Mouse (Mus musculus) monocyte, adult 5-6 weeks (primary cell): Measurements from ENCODE around the gene Aff1. TPM values are rescaled to one million over a fixed set of nuclear protein-coding genes. Genes with fewer than 3 reads are reported as not detected.

ENCODE experiments used
- ATAC-seq: fragments of 153-309, 156-312 bp; replicated peaks from 2 replicates; pipeline ENCODE4 v1.8.0; 2017; ENCODE audit warnings: mild to moderate bottlenecking; ENCODE audit not compliant: low TSS enrichment, insufficient number of reproducible peaks, severe bottlenecking, poor library complexity, low FRiP score
- total RNA-seq: library from RNA; stranded (forward); fragments of 200-1000, 200-491, 200-594 nt; gene quantifications from 3 replicates; pipeline ENCODE4 v1.2.3, GENCODE M21; 2017

The Aff1 gene
- total RNA-seq, 1 experiment from 2014 or later = 31.2 TPM

DNA sequence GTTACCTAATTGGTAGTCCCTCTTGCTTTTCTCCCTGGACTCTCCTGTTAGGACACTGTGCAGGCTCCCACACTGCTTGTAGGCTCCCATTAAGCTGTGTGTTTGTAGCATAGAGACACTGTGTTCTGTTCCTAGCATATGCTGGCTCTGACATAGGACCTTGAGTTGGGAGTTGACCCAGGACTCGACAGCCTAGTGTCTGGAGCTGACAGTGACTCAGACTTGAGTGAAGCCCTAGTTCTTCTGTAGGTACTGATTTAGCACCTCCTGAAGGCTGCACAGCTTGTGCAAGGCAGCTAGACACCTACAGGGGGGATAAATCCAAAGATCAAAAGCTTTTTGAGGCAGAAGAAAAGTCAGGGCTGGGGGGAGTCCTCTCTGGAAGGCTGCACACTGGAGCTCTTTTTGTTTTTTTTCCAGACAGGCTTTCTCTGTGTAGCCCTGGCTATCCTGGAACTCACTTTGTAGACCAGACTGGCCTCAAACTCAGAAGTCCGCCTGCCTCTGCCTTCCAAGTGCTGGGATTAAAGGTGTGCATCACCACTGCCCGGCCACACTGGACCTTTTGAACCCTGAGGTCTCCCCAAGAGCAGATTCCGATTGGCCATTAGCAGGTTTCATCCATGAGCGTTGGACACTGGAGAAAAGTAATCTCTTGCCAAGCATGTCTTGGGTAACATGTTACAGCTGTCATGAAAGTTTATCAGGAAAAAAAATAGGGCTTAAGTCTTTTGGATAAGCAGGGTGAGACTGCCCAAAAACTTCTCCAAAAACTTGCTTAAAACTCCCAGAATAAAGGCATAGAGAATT is 48.1 kb downstream of the Aff1 start:
- no peak for ATAC-seq

GRCm38 (mm10) chr5:103740903-103741246 is 48.7 kb downstream of the Aff1 start:
- no peak for ATAC-seq

GRCm38 (mm10) chr5:103741443-103741842 is 49.3 kb downstream of the Aff1 start:
- ATAC-seq = no peak

GRCm38 (mm10) chr5:103741992-103742391 is 49.8 kb downstream of the Aff1 start:
- ATAC-seq = no peak

GRCm38 (mm10) chr5:103744531-103744930 is 52.4 kb downstream of the Aff1 start:
- ATAC-seq = peak; percentile 55

DNA sequence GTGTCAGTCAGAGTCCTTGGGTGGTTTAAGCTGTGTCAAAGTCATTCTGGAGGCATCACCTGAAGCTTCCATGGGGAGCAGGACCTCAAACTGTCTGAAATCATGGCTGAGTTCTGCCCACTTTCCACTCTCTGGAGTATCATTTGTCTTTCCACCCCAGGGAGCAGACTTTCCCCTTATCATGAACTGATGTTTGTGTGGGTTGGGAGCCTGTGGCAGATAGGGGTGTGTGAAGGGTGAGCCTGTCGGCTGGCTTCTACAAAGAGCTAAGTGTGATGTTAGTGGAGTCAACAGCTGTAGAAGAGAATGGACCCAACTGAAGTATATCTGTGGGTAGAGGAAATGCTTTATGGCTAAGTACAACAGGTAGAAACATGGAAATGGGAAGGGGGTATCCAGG is 53.5 kb downstream of the Aff1 start:
- no peak for ATAC-seq

- peak; percentile 40 for ATAC-seq
Measured at GRCm38 (mm10) chr5:103746561-103747085, 54.4 kb downstream of the Aff1 start.

GRCm38 (mm10) chr5:103747098-103747497 is 54.9 kb downstream of the Aff1 start:
- no peak for ATAC-seq

DNA sequence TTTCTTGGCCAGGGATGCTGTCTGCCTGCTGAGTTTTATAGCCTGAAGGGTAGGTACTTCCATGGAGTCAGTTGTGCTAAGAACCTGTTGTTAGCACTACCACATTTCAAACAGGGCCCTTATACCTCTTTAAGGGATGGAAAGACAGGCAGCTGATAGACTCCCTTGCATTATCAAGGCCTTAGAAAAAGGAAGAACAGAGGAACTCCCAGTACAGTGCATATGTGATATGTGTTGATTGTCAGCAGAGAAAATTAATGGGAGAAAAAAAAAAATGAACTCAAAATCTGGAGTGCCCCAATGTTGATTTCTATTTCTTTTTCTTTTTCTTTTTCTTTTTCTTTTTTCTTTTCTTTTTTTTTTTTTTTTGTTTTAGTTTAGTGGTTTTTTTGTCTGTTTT is 56.2 kb downstream of the Aff1 start:
- no peak for ATAC-seq

DNA sequence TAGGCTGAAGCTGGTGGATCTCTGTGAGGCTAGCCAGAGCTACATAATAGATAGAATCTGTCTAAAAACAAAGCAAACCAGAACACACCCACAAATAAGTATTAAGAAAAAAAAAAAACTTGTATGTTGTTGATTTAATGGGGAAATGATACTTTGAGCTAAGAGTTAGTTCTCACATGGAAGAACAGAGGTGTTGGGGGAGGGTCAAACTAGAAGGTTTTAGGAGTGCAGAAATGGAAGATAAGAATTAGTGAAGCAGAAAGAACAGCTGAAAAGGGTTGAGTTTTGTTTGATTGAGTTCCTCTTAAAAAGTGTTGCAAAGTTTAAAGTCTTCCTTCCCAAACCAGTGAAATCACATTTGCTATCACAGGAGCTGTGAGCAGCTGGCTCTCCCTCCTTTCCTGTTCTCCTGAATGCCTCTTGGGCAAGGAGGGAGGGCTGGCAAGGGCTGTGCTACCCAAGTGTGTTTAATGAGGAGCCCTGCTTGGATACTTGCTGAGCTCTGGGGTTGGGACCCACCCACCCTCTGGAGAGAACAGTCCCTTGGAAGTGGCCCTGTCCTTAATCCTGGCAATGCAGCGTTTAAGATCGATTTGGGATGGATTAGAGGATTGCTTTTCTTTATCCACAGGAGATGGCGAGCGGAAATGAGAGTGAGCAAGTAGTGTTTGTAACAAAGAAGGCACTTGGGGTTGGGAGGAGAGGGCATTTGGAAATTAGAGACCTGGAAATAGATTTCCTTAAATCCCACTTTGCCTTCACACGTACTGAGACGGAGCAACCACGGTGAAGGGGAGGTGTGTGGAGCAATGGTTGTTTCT is 57.5 kb downstream of the Aff1 start:
- ATAC-seq = no peak

DNA sequence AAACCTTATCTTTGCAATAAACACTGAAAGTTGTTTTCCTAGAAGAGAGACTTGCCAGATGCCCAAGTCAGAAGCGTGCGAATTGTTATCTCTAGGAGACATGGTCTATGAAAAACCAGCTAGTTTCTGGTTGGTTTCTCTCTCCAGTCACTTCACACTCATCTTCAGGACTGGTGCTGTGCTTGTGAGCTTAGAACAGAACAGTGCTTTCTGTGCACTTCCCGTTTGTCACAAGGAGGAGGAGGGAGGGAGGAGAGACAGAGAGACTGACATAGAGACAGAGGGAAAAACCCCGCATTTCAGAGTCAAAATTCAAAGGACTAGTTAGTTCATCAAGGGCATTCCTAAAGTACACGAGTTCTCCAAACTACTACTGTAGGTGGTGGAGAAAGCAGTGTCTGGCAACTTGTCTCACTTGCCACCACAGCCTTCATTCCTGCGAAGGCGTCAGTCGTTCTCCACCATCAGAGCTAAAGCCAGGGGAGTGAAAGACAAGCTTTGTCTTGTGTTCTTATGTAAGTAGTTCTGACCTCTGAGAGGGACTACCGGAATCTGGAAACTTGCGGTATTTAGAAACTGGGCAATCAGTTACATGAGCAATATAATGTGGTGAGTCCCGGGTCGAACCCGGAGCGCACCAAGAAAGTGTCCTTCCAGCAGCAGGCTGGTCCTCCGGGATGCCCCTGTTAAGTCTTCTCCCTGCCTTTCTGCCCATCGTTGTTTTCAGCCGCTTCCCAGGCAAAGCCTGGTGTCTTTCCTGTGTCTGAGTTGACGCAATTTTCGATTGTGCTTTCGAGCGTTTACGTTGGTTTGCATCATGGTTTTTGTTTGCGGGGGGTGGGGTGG is 60.7 kb downstream of the Aff1 start:
- peak; percentile 45 for ATAC-seq

- peak; percentile 76 for ATAC-seq
Measured at GRCm38 (mm10) chr5:103753511-103754329, 61.5 kb downstream of the Aff1 start.

GRCm38 (mm10) chr5:103754330-103755134 is 62.4 kb downstream of the Aff1 start:
- no peak for ATAC-seq

DNA sequence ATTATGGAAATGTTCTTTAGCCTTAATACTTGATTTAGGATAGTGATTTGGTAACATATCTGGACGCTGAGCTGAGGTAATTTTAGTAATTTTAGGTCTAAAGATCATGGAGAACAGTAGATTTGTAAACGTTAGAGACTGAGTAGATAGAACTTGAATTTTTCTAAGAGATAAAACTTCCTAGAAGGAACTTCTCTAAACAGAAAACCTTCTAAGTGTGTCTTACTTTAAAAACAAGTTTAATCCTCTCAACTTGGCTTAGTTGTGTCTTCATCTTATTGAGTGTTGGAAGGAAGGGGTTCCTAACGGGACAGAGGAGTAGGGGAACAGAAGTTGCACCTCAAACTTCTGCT is 62.9 kb downstream of the Aff1 start:
- ATAC-seq = no peak

DNA sequence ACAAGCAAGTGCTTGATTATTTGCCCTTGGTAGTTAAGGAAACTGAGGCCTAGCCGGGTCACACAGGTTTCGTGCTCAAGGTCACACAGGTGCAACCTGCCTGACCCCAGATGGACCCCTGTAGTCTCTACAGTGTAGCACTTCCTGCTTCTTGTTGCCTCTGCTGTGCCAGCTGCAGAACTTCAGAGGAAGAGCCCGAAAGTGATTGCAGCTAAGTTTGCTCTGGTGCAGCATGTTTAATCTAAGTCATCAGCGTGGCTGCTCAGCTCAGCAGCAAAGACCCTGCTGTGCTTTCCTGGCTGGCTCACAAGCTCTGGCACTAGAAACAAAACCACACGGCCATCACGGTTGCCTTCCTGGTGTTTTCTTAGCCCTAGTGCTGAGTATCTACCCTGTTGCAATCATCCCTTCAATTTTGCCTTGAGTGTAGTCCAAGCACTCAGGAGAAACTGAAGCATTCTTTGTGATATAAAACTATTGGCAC is 64.1 kb downstream of the Aff1 start:
- no peak for ATAC-seq

DNA sequence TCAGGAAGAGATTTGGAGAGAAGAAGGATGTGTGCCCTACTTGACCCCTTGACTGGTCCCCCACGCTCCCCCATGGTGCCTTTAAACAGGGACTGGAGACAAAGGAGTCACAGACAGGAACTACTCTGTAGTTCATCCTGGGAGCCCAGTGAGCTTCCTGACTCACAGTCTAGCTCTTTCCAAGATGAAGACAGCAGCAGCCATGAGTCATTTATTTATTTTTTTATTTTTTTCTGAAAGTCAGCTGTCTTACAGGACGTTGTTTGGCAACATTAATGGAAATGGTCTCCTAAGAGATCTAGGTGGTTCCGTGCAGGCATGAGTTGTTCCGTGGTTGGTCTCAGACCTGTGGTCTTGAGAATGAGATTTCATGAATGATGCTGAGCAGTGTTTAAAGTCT is 66.3 kb downstream of the Aff1 start:
- ATAC-seq = no peak
